Mouse (Mus musculus) gastrocnemius, adult 8-10 months (tissue): ENCODE data around the gene Iqcj. TPM values are rescaled to one million over a fixed set of nuclear protein-coding genes. Genes with fewer than 3 reads are reported as not detected.
"Not testable (repeated sequence)": the region's sequence is repeated elsewhere in the genome, so short reads cannot be mapped to it uniquely, and the experiment has no call there.

Experiments used
- DNase-seq, 2 experiments: peaks; one replicate each; pipeline ENCODE4 v3.0.0; 2022; ENCODE audit warnings: low spot score in 2 of 2
- total RNA-seq, 4 experiments: library from RNA; stranded (reverse); gene quantifications; 2 replicates each; pipeline ENCODE4 v1.2.4; 2022

Gene Iqcj
- total RNA-seq, 4 experiments from 2014 or later, result not detected

DNA sequence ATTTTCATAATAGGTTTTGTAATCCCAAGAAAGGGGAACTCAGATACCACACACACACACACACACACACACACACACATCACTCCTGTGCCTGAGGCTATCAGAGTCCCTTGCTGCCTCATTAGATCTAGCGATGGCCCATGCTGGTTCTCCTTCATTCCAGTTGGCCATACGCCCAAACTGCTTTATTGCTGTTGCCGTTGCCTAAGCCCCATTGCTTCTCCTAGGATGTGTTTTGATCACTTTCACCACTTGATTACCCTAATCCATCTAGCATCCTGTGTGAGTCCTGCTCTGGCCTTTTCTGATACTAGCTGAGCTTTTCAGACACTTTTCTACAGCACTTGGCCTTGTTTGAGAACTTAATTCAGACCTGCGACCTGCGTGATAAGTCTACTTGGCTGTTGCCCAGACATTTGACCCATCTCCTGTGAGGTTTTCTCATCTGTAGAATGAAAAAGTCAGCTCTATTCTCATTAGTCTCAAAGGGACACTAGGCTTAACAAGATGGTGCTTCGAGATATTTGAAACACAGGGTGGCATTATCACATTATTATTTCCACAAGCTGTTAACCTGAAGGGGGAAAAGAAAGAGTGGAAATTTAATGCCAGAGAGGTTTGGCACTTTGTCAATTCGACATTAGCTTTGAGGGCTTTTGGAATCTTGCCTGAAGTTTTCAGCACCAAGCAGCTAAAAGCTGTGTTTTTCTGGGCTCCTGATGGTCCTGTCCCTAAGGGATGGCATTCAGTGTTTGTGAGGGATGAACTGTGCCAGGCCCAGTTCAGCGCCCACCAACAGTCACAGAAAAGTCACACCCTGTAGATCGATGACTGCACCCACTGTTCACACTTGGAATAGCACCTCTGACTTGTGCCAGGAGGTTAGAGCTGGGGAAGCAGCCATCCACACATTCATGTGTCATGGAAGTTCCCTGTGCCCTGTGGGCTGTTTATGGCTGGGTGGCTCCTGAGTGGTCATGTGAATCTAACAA is 179.7 kb downstream of the Iqcj start:
- DNase-seq, result no peak

DNA sequence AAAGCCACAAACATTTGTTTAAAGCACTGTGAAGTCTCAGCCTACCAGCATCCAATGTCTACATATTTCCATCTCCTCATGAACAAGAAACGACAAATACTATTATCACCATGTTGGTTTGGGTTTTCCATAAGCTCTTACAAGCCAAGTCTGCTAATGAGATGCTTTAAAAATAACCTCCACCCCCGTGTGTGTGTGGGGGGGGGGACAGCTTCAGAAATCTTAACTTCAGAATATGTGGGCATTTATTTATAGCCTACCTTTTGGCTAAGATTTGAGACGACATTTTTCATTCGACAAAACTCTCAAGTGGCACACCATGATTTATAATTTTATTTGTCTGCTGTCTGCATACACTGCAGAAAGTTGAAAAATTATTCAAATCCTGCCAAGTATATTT is 185.4 kb downstream of the Iqcj start:
- DNase-seq, result no peak

DNA sequence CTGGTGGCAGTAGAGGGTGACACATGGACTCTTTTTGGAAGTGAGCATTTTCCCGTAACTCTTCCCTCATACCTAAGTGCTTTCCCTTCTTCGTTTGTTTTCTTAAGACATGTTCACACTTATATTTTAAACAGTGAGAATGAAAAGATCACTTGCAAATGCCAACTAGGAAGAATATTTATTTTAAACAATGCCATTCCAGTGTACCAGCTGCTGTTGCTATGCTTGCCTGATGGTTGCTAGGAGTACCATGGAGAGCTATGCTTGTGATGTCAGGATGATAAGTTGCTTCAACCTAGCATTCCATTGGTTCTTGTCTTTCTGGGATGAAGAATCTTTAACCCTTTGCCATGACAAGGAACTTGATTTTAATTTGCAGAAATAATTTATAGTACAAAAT is 193.0 kb downstream of the Iqcj start:
- DNase-seq, result no peak

DNA sequence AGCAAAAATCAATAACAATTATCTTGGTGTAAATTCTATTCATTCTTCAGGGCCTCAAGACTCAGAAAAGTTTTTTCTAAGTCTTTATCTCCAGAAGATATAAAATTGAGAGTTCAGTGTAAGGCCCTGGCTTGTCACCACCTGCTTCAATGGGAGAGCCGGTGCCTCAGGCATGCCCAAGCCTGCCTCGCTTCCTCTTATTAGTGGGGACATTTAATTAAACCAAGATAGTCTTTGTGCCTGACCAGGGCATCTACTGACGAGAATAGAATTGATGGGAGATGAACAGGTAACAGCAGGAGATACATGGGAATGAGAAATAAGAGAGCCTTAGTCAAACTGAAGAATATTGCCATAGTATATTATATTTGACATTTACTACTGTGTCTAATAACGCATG is 200.1 kb downstream of the Iqcj start:
- DNase-seq, result no peak

DNA sequence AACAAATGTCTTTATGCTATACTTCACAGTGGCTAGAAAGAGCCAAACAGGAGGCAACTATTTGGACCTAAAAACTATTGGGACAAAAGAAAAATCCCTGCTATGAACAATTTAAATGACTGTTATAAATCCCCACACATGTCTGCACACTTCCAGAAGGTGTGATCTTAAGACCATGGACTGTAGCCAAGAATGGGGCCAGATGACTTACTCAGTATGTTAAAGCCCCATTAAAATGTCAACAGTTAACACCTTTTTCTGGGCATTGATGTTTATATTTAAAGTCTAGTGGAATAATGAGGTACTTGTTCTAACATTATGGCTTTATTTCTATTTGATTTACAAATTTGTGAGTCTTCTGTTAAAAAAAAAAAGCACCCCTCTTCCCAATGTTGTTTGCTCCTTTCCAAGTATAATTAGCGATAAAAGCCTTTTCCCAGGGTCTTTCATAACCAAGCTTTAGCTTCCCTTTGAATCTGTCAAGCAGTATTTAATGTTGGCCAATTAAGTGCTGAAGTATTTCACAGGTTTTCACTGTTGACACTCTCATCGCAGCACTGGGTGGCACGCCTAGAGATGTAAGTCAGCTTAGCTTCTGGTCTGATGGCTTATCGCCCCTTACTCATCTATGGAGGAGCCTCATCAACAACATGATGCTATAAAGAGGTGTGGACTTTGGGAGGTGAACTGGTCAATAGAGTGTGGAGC is 204.9 kb downstream of the Iqcj start:
- no peak for DNase-seq

DNA sequence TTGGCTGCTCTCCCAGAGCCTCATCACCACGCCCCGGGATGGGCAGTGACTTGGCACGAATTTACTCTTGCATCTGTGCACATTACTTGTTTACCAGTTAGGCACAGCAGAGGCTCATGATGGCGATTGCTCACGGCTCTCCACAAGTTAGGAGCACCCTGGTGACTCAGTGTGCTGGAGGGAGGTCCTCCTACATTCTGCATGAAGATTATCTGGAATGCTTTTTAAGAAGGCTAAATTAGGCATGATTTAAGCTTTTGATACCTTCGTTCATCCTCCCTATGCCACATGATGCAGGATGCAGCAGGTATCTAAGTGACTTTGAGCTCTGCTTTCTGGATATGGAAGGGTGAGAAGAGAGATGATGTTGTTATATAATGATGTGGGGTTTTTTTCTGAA is 207.5 kb downstream of the Iqcj start:
- not testable (repeated sequence) for DNase-seq

DNA sequence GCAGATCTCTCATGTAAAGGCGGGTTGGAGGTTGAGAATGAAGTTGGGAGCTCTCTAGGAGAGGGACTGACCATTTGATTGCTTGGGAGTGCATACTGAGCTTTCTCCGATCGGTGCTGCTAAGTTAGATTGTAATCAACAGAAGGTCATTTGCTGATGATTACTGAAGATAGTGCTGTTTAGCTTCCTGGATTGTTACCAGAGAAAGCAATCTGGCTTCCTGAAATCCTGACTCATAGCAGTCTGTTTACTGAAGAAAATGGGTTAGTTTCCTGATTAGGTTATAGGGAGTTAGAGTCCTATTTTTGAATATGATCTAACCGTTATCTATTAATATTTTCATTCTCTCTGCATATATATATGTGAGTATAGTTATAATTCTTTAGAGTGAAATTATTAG is 209.3 kb downstream of the Iqcj start:
- no peak for DNase-seq

DNA sequence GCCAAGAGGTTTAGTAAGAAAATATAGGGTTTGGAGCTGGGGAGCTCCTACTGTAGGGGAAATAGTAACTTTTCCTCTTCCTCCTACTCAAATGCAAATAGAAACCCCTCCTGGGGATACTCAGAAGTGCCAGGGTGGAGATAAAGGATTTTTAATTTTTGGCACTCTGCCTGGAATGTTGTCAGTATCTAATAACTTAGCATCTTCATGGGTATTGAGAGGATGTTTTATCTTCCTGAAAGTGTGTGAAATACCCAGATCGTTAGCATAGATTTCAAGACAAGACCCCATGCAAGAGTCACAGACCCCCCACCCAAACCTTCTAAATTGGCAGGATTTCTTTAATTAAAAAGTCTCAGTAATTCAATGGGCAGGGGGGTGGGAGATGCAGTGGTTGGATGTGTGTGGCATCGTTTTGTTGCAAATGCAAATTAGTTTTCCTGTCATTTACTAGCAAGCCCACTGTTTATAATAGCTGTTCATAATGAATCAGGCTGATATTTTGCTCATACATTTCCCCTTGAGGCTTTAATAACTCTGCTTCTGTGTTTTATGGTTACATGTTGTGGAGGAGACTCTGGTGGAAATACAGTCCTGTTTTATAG is 213.2 kb downstream of the Iqcj start:
- no peak for DNase-seq

Other genes starting within 250 kb of the Iqcj start
- gene Iqschfp, start within 50 bp of the Iqcj start, total RNA-seq, result not detected
- 10 to 100 TPM; 90.4 to 99.0 (median 92.9) TPM for gene Schip1, start 172.6 kb downstream of the Iqcj start, total RNA-seq